Mouse (Mus musculus): Measurements from ENCODE around the gene Ensa. TPM values are rescaled to one million over a fixed set of nuclear protein-coding genes. Genes with fewer than 3 reads are reported as not detected.

Gene Ensa
- polyA plus RNA-seq, 1 experiment = 88.8 TPM

- TF ChIP-seq POLR2A (IDR thresholded peaks at IDR 0.05; ENCODE audit: borderline replicate concordance, insufficient read depth, low read length) = no peak
- no peak for TF ChIP-seq CTCF (IDR thresholded peaks at IDR 0.05; ENCODE audit: borderline replicate concordance, insufficient read depth, low read depth, low read length)
- Histone ChIP-seq H3K27me3 (ENCODE audit: control insufficient read depth, insufficient read depth, low read length) (no peaks in the 10 kb centered on the region), H3K27ac (ENCODE audit: insufficient read depth, low read length) (0 out of 2 replicates have a peak overlapping the region, but pooled peaks have one; percentile 16), H3K4me3 (replicated peaks; ENCODE audit: insufficient read depth, low read depth, low read length) (no peak overlapping the region), H3K4me1 (ENCODE audit: control insufficient read depth, insufficient read depth, low read length) (peaks cover 15% of the 10 kb centered on the region)
- no peak for DNase-seq
- 40% methylated on average over 10 of the region's 10 CpGs for WGBS
These were observed 48.3 kb downstream of the Ensa start for GRCm38 (mm10) chr3:95672861-95673706.

DNA sequence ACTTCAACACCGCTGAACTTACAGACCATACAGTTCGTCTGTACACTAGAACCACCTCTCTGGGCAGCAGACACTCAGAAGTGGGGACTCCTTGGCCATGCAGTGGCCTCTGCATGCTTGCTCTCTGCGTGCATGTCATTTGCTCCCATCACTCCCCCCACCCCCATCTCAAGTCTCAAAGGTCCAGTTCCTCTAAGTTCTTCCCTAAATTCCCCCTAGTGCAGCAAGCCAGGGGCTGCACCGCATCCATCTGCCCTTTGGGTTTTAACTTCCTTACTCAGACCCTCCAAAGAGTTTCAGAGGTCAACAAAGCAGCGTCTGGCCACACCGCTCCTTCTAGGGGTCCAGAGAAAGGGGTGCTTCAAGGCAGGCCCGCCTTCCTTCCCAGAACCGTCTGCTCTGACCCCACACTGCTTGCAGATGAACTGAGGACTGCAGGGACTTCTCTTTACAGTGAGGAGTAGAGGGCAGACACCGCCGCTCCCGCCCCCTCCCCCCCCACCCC is 49.0 kb downstream of the Ensa start:
- Histone ChIP-seq H3K27ac (ENCODE audit: insufficient read depth, low read length) (no peak overlapping the region), H3K4me1 (ENCODE audit: control insufficient read depth, insufficient read depth, low read length) (peaks cover 15% of the 10 kb centered on the region), H3K4me3 (replicated peaks; ENCODE audit: insufficient read depth, low read depth, low read length) (no peak overlapping the region), H3K27me3 (ENCODE audit: control insufficient read depth, insufficient read depth, low read length) (no peaks in the 10 kb centered on the region)
- 52% methylated on average over 11 of the region's 11 CpGs for WGBS
- TF ChIP-seq POLR2A (IDR thresholded peaks at IDR 0.05; ENCODE audit: borderline replicate concordance, insufficient read depth, low read length) (no peak), CTCF (IDR thresholded peaks at IDR 0.05; ENCODE audit: borderline replicate concordance, insufficient read depth, low read depth, low read length) (no peak)
- no peak for DNase-seq

- H3K27ac ChIP-seq (ENCODE audit: insufficient read depth, low read length) = no peak overlapping the region
- 55% methylated on average over 2 of the region's 2 CpGs for WGBS
- H3K27me3 ChIP-seq (ENCODE audit: control insufficient read depth, insufficient read depth, low read length) = no peaks in the 10 kb centered on the region
- no peak overlapping the region for H3K4me3 ChIP-seq (replicated peaks; ENCODE audit: insufficient read depth, low read depth, low read length)
- no peak for TF ChIP-seq CTCF (IDR thresholded peaks at IDR 0.05; ENCODE audit: borderline replicate concordance, insufficient read depth, low read depth, low read length)
- DNase-seq = no peak
- H3K4me1 ChIP-seq (ENCODE audit: control insufficient read depth, insufficient read depth, low read length) = peaks cover 15% of the 10 kb centered on the region
These were observed 49.4 kb downstream of the Ensa start for GRCm38 (mm10) chr3:95674236-95674635.

DNA sequence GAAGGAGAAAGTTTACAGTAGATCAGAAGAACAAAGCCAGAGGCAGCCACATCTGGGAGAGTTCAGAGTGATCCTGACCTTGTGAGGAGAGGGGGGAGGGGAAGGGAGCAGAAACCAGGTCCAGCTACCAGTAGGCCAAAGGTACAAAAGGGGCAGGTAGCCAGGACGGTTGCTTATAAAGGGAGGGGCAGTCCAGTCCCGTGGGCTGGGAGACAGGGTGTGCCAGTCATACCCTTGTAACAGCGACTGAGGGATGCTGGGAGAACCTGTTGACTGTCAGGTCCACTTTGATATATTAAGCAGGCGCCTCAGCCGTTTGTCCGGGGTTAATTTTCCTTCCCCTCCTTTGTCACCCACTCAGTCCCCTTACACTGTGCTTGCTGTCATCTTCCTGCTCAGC is 50.0 kb downstream of the Ensa start:
- DNase-seq = no peak
- WGBS = 37% methylated on average over 6 of the region's 6 CpGs
- Histone ChIP-seq H3K4me3 (replicated peaks; ENCODE audit: insufficient read depth, low read depth, low read length) (no peak overlapping the region), H3K4me1 (ENCODE audit: control insufficient read depth, insufficient read depth, low read length) (peaks cover 15% of the 10 kb centered on the region), H3K27ac (ENCODE audit: insufficient read depth, low read length) (peak overlapping the region; percentile 23; the same call in 1 of the 2 replicates), H3K27me3 (ENCODE audit: control insufficient read depth, insufficient read depth, low read length) (no peaks in the 10 kb centered on the region)
- no peak for TF ChIP-seq CTCF (IDR thresholded peaks at IDR 0.05; ENCODE audit: borderline replicate concordance, insufficient read depth, low read depth, low read length)
- TF ChIP-seq POLR2A (IDR thresholded peaks at IDR 0.05; ENCODE audit: borderline replicate concordance, insufficient read depth, low read length) = no peak

DNA sequence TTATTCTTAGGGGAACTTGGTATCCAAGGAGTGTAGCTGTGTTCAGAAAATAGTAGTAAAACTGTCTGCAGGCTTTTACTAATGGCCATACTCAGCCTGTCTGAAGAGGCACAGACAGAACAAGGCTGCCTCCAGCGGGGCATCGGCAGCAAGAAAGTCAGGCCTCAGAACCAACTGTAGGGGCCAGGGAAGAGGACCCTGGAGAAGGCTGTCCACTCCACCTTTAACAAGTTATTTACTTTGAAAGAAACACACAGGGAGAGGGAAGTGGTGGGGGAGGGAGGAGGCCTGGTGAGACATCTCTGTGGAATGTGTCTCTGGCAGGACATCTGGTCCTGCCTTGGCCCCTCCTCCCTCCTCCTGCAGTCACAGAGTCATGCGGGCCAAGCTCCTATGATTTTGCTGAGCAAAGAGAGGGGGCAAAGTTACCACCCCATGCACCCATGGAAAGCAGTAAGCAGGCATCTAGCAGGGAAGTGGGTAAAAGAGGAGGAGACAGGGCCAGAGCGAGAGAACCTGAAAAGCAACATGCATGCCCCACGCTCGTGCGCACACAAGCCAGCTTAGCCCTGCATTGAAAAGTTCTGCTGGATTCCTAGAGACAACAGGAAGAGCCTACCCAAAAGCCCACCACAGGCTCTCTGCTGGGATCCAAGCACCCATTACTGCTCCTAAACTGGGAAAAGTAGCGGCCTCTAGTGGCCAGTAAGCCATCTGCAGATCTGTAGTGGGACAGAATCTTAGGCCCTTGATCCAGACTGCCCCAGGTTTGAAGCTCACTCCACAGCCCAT is 50.7 kb downstream of the Ensa start:
- peak; percentile 59 to 73 for DNase-seq
- peak overlapping the region; percentile 23 for H3K27ac ChIP-seq (ENCODE audit: insufficient read depth, low read length)
- no peak overlapping the region for H3K4me3 ChIP-seq (replicated peaks; ENCODE audit: insufficient read depth, low read depth, low read length)
- TF ChIP-seq CTCF (IDR thresholded peaks at IDR 0.05; ENCODE audit: borderline replicate concordance, insufficient read depth, low read depth, low read length) = peak; percentile 70
- TF ChIP-seq POLR2A (IDR thresholded peaks at IDR 0.05; ENCODE audit: borderline replicate concordance, insufficient read depth, low read length) = no peak
- WGBS = 45% methylated on average over 8 of the region's 8 CpGs
- H3K4me1 ChIP-seq (ENCODE audit: control insufficient read depth, insufficient read depth, low read length) = peaks cover 15% of the 10 kb centered on the region
- H3K27me3 ChIP-seq (ENCODE audit: control insufficient read depth, insufficient read depth, low read length) = no peaks in the 10 kb centered on the region

GRCm38 (mm10) chr3:95676745-95677419 is 52.1 kb downstream of the Ensa start:
- Histone ChIP-seq H3K4me1 (ENCODE audit: control insufficient read depth, insufficient read depth, low read length) (peaks cover 15% of the 10 kb centered on the region), H3K27ac (ENCODE audit: insufficient read depth, low read length) (no peak overlapping the region), H3K4me3 (replicated peaks; ENCODE audit: insufficient read depth, low read depth, low read length) (no peak overlapping the region), H3K27me3 (ENCODE audit: control insufficient read depth, insufficient read depth, low read length) (no peaks in the 10 kb centered on the region)
- TF ChIP-seq CTCF (IDR thresholded peaks at IDR 0.05; ENCODE audit: borderline replicate concordance, insufficient read depth, low read depth, low read length) = peak; percentile 72
- TF ChIP-seq POLR2A (IDR thresholded peaks at IDR 0.05; ENCODE audit: borderline replicate concordance, insufficient read depth, low read length) = no peak
- peak; percentile 48 to 62 for DNase-seq
- 58% methylated on average over 15 of the region's 15 CpGs for whole genome bisulfite sequencing

DNA sequence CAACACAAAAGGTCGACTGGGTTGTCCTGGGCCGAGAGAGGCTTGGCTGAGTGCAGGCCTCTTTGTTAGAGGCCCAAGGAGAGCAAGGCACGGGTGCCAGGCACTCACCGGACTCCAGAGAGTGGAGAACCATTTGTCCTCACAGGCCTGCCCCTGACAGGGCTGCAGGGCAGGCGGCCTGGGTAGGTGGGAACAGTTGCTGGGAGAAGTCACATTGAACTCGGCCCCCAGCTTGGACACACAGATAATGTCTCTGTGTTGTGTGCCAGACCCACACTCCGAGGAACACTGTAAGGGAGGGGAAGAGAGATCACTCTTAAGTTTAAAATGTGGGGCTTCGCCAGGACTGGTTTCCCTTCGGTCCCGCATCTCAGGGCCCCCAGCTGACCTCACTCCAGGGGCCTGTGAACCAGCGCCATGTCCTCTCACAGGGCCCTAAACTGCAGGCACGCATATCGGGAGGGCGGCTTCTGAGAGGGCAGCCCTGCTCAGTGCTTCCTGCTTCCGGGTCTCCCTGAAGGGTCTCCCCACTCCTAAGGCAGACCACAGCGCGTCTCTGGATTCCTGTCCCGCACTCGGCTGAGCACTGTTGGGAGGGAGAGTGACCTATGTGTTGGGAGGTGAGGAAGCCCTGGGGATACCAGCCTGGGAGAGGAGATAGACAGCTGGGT is 52.8 kb downstream of the Ensa start:
- Histone ChIP-seq H3K27me3 (ENCODE audit: control insufficient read depth, insufficient read depth, low read length) (no peaks in the 10 kb centered on the region), H3K4me1 (ENCODE audit: control insufficient read depth, insufficient read depth, low read length) (peaks cover 11% of the 10 kb centered on the region), H3K4me3 (replicated peaks; ENCODE audit: insufficient read depth, low read depth, low read length) (no peak overlapping the region), H3K27ac (ENCODE audit: insufficient read depth, low read length) (peak overlapping the region; percentile 33; the same call in 1 of the 2 replicates)
- no peak for DNase-seq
- no peak for TF ChIP-seq CTCF (IDR thresholded peaks at IDR 0.05; ENCODE audit: borderline replicate concordance, insufficient read depth, low read depth, low read length)
- TF ChIP-seq POLR2A (IDR thresholded peaks at IDR 0.05; ENCODE audit: borderline replicate concordance, insufficient read depth, low read length) = no peak
- WGBS = 83% methylated on average over 19 of the region's 19 CpGs
